Mouse (Mus musculus) heart, embryonic 14.5 days (tissue): ENCODE results near the gene Apbb1. TPM values are rescaled to one million over a fixed set of nuclear protein-coding genes. Genes with fewer than 3 reads are reported as not detected.

ENCODE experiments used
- polyA plus RNA-seq: library from polyadenylated mRNA; unstranded; fragments of >200 nt; fragmentation: Nextera tagmentation; extraction: Ambion mirVana; gene quantifications from 2 replicates; pipeline ENCODE4 v1.2.1, GENCODE M21; 2014

The Apbb1 gene
- polyA plus RNA-seq, 1 experiment from 2014 or later, result 39.6 TPM

Other genes starting within 250 kb of the Apbb1 start
- gene Olfr690, start 247.5 kb downstream of the Apbb1 start, polyA plus RNA-seq, result not detected in 2 replicates
- gene Olfr691, start 239.4 kb downstream of the Apbb1 start, polyA plus RNA-seq, result not detected in 2 replicates
- not detected in 2 replicates for gene Olfr692, start 213.4 kb downstream of the Apbb1 start, polyA plus RNA-seq
- not detected in 2 replicates for gene Gm5901, start 206.6 kb downstream of the Apbb1 start, polyA plus RNA-seq
- gene Fam160a2, start 181.6 kb downstream of the Apbb1 start, polyA plus RNA-seq, result 30.2 and 34.0 TPM in 2 replicates
- gene Cnga4, start 177.1 kb downstream of the Apbb1 start, polyA plus RNA-seq, result not detected in 2 replicates
- gene Cckbr, start 155.9 kb downstream of the Apbb1 start, polyA plus RNA-seq, result not detected in 2 replicates
- gene Cavin3, start 99.4 kb downstream of the Apbb1 start, polyA plus RNA-seq, result 93.8 and 99.0 TPM in 2 replicates
- gene Smpd1, start 27.3 kb downstream of the Apbb1 start, polyA plus RNA-seq, result 60.1 and 64.2 TPM in 2 replicates
- gene Hpx, start 18.5 kb upstream of the Apbb1 start, polyA plus RNA-seq, result 0.26 TPM in 1 of 2 replicates, not detected in the other
- 22.4 and 26.3 TPM in 2 replicates for gene Trim3, start 51.9 kb upstream of the Apbb1 start, polyA plus RNA-seq
- 169 and 182 TPM in 2 replicates for gene Timm10b, start 58.4 kb upstream of the Apbb1 start, polyA plus RNA-seq
- gene Arfip2, start 58.8 kb upstream of the Apbb1 start, polyA plus RNA-seq, result 49.5 and 51.2 TPM in 2 replicates
- 44.9 and 50.4 TPM in 2 replicates for gene Gm45799, start 58.9 kb upstream of the Apbb1 start, polyA plus RNA-seq
- 0.51 and 0.70 TPM in 2 replicates for gene Dnhd1, start 69.2 kb upstream of the Apbb1 start, polyA plus RNA-seq
- gene Ilk, start 154.9 kb upstream of the Apbb1 start, polyA plus RNA-seq, result 401 and 404 TPM in 2 replicates
- gene Rrp8, start 155.7 kb upstream of the Apbb1 start, polyA plus RNA-seq, result 19.6 and 22.4 TPM in 2 replicates
- gene Taf10, start 162.7 kb upstream of the Apbb1 start, polyA plus RNA-seq, result 135 and 159 TPM in 2 replicates
- 89.2 and 104 TPM in 2 replicates for gene Tpp1, start 170.6 kb upstream of the Apbb1 start, polyA plus RNA-seq
- gene Dchs1, start 206.0 kb upstream of the Apbb1 start, polyA plus RNA-seq, result 7.7 and 8.3 TPM in 2 replicates
- gene Mrpl17, start 229.4 kb upstream of the Apbb1 start, polyA plus RNA-seq, result 206 and 233 TPM in 2 replicates